Mouse (Mus musculus): ENCODE data around the gene Prex1. TPM values are rescaled to one million over a fixed set of nuclear protein-coding genes. Genes with fewer than 3 reads are reported as not detected.

Prex1 gene
- total and polyA plus RNA-seq, 3 experiments = 5.5 to 19.5 (median 18.5) TPM

DNA sequence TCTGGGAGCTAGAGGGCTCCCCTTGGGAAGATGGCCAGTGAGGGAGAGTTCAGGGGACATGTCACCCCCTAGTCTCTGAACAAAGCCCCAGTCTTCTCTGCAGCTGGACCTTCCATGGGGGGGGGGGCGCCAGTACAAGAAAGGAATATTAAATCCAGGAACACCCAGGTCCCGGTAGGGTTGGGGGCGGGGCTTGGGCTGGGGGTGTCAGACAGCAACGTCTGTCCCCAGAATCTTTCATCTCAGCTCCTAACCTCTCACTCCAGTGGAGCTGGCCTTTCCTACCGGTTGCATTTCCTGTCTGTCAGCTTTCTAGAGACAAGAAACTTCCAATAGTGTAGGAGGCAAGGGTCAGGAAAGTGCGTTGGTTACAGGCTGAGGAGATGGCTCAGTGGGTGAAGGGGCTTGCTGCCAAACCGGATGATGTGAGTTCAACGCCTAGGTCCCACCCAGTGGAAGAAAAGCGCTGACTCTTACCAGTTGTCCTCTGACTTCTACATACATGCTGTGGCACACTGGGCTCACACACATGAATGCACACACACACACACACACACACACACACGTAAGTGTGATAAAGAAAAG lies 93.6 kb downstream of the Prex1 start:
- in situ Hi-C loops (cut with MboI; ENCODE audit: low pct_ligation_motif_present, low pct_unique_long_range_greater_than_20kb, low sequenced_read_pairs) (no loop called here), dilution Hi-C loops (cut with MboI; ENCODE audit: extremely low pct_ligation_motif_present, extremely low pct_unique_long_range_greater_than_20kb, low sequenced_read_pairs) (no loop called here)
- no peak overlapping the region for H3K4me2 ChIP-seq (ENCODE audit: insufficient read depth, low read depth, poor library complexity, severe bottlenecking)
- H3K36me3 ChIP-seq (replicated peaks in 1 of 2; ENCODE audit: control insufficient read depth in 1 of 2, insufficient read depth in 1 of 2, low read length in 1 of 2) = peaks cover 22 to 76% of the 10 kb centered on the region in 2 experiments
- H3K9me3 ChIP-seq (replicated peaks; ENCODE audit: low read length) = peaks cover 6% of the 10 kb centered on the region
- TF ChIP-seq CTCF (conservative IDR thresholded peaks at IDR 0.05 in 1 of 2, IDR thresholded peaks at IDR 0.05 in 1 of 2; ENCODE audit: low read depth in 2 of 2, low read length in 2 of 2) = no peak
- no peak for TF ChIP-seq ZMIZ1 (IDR thresholded peaks at IDR 0.05; ENCODE audit: low read depth, low read length)
- no peak for TF ChIP-seq MAZ (IDR thresholded peaks at IDR 0.05; ENCODE audit: low read depth, low read length)
- no peak for TF ChIP-seq MYC (IDR thresholded peaks at IDR 0.05; ENCODE audit: low read depth, low read length)
- no peak for TF ChIP-seq JUND (conservative IDR thresholded peaks at IDR 0.05; ENCODE audit: low read depth, low read length)
- no peak for TF ChIP-seq ELF1 (IDR thresholded peaks at IDR 0.05; ENCODE audit: low read depth, low read length)
- TF ChIP-seq JUN (IDR thresholded peaks at IDR 0.05; ENCODE audit: insufficient read depth, low read depth, low read length) = no peak
- TF ChIP-seq MEF2A (IDR thresholded peaks at IDR 0.05; ENCODE audit: borderline replicate concordance, low read depth, low read length) = no peak
- no peak for TF ChIP-seq IRF4 (IDR thresholded peaks at IDR 0.05; ENCODE audit: low read depth, low read length)
- no peak for TF ChIP-seq RCOR1 (conservative IDR thresholded peaks at IDR 0.05; ENCODE audit: low read depth, low read length)
- peaks cover 10 to 60% of the 10 kb centered on the region in 2 experiments for H3K4me1 ChIP-seq (ENCODE audit: control insufficient read depth in 1 of 2, insufficient read depth in 2 of 2)
- H3K79me2 ChIP-seq (replicated peaks; ENCODE audit: control insufficient read depth, extremely low read depth, insufficient read depth, poor library complexity, severe bottlenecking) = no peaks in the 10 kb centered on the region
- no peaks in the 10 kb centered on the region for H3K27me3 ChIP-seq (replicated peaks)
- H3K9ac ChIP-seq (ENCODE audit: insufficient read depth, low read depth) = no peak overlapping the region
- H3K4me3 ChIP-seq (replicated peaks in 1 of 3; ENCODE audit: low read depth in 2 of 3, low read length in 2 of 3, poor library complexity in 1 of 3) = no peak overlapping the region
- H3K27ac ChIP-seq (ENCODE audit: insufficient read depth, low read depth) = no peak overlapping the region
- no peak for DNase-seq (ENCODE audit: extremely low read depth)

DNA sequence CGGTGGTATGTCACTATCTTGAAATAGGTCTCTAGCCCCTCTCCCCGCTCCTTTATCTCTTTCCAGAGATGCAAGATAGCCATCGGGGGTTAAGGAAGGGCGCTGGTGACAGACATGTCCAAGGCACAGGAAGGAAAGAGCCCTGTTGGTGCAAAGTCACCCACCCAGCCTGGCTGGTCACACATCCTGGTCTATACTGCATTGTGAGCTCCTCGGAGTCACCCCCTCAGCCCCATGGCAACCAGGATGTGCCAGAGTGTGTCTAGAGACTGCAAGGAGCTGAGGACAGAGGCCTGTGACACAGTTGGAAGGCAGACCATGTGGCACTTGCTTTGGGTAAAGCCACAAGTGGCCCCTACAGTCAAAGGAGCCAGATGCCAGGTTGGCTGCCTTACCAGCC lies 94.4 kb downstream of the Prex1 start:
- dilution Hi-C loops (cut with MboI; ENCODE audit: extremely low pct_ligation_motif_present, extremely low pct_unique_long_range_greater_than_20kb, low sequenced_read_pairs) = no loop called here
- in situ Hi-C loops (cut with MboI; ENCODE audit: low pct_ligation_motif_present, low pct_unique_long_range_greater_than_20kb, low sequenced_read_pairs) = no loop called here
- no peak for DNase-seq (ENCODE audit: extremely low read depth)
- Histone ChIP-seq H3K36me3 (replicated peaks in 1 of 2; ENCODE audit: control insufficient read depth in 1 of 2, insufficient read depth in 1 of 2, low read length in 1 of 2) (peaks cover 22 to 80% of the 10 kb centered on the region in 2 experiments), H3K4me2 (ENCODE audit: insufficient read depth, low read depth, poor library complexity, severe bottlenecking) (no peak overlapping the region), H3K27me3 (replicated peaks) (no peaks in the 10 kb centered on the region), H3K9me3 (replicated peaks; ENCODE audit: low read length) (peaks cover 6% of the 10 kb centered on the region), H3K4me3 (replicated peaks in 1 of 3; ENCODE audit: low read depth in 2 of 3, low read length in 2 of 3, poor library complexity in 1 of 3) (no peak overlapping the region), H3K9ac (ENCODE audit: insufficient read depth, low read depth) (no peak overlapping the region), H3K79me2 (replicated peaks; ENCODE audit: control insufficient read depth, extremely low read depth, insufficient read depth, poor library complexity, severe bottlenecking) (no peaks in the 10 kb centered on the region), H3K27ac (ENCODE audit: insufficient read depth, low read depth) (no peak overlapping the region), H3K4me1 (ENCODE audit: control insufficient read depth in 1 of 2, insufficient read depth in 2 of 2) (peaks cover 9 to 54% of the 10 kb centered on the region in 2 experiments)
- no peak for TF ChIP-seq RCOR1 (conservative IDR thresholded peaks at IDR 0.05; ENCODE audit: low read depth, low read length)
- TF ChIP-seq POLR2AphosphoS2 (IDR thresholded peaks at IDR 0.05; ENCODE audit: low read depth, low read length) = no peak
- no peak for TF ChIP-seq GABPA (IDR thresholded peaks at IDR 0.05; ENCODE audit: insufficient replicate concordance, low read depth, low read length)
- no peak for TF ChIP-seq CHD1 (IDR thresholded peaks at IDR 0.05; ENCODE audit: low read depth, low read length)
- TF ChIP-seq USF2 (conservative IDR thresholded peaks at IDR 0.05; ENCODE audit: low read depth, low read length) = no peak
- TF ChIP-seq KAT2A (IDR thresholded peaks at IDR 0.05; ENCODE audit: insufficient replicate concordance, low read length) = no peak
- TF ChIP-seq RAD21 (IDR thresholded peaks at IDR 0.05; ENCODE audit: low read depth, low read length) = no peak
- TF ChIP-seq POLR2A (IDR thresholded peaks at IDR 0.05; ENCODE audit: low read depth, low read length) = no peak
- no peak for TF ChIP-seq CHD2 (IDR thresholded peaks at IDR 0.05; ENCODE audit: low read length)
- TF ChIP-seq BHLHE40 (IDR thresholded peaks at IDR 0.05; ENCODE audit: low read depth, low read length) = no peak
- TF ChIP-seq PAX5 (IDR thresholded peaks at IDR 0.05; ENCODE audit: low read length) = no peak
- no peak for TF ChIP-seq HCFC1 (IDR thresholded peaks at IDR 0.05; ENCODE audit: low read depth, low read length)
- no peak for TF ChIP-seq MYC (IDR thresholded peaks at IDR 0.05; ENCODE audit: low read depth, low read length)
- no peak for TF ChIP-seq ZKSCAN1 (IDR thresholded peaks at IDR 0.05; ENCODE audit: borderline replicate concordance, low read depth, low read length)
- no peak for TF ChIP-seq SMC3 (IDR thresholded peaks at IDR 0.05; ENCODE audit: low read depth, low read length)
- no peak for TF ChIP-seq ZMIZ1 (IDR thresholded peaks at IDR 0.05; ENCODE audit: low read depth, low read length)
- TF ChIP-seq JUN (IDR thresholded peaks at IDR 0.05; ENCODE audit: insufficient read depth, low read depth, low read length) = no peak
